Mouse (Mus musculus) neural tube, embryonic 14.5 days (tissue): ENCODE measurements at regions not wholly inside any gene's neighbourhood (a gene's known extent, or its start where the extent isn't known, plus 50 kb on each side); places are given as distances from the start of the nearest gene placed in this dataset.

Experiments used
- ATAC-seq: fragments of 200-750 bp; cut with Nextera tagmentation; 2 replicates; pipeline ENCODE4 v1.8.0; 2017; ENCODE audit warnings: low read depth, mild to moderate bottlenecking, moderate TSS enrichment, moderate library complexity
- H3K27ac ChIP-seq: fragments of 300-500 bp; sonication (generic); 2 replicates; pipeline ENCODE4 v1.5.1; 2014; ENCODE audit warnings: low read depth, mild to moderate bottlenecking, control low read depth, low read length, moderate library complexity, mixed read lengths
- H3K27me3 ChIP-seq: fragments of 300-500 bp; sonication (generic); 2 replicates; pipeline ENCODE4 v1.6.1; 2014; ENCODE audit warnings: low read length; ENCODE audit not compliant: control insufficient read depth, insufficient read depth
- H3K36me3 ChIP-seq: fragments of 300-500 bp; sonication (generic); 2 replicates; pipeline ENCODE4 v1.6.1; 2014; ENCODE audit warnings: low read length, mixed read lengths; ENCODE audit not compliant: control insufficient read depth, insufficient read depth
- H3K4me1 ChIP-seq: fragments of 300-500 bp; sonication (generic); 2 replicates; pipeline ENCODE4 v1.6.1; 2014; ENCODE audit warnings: low read length; ENCODE audit not compliant: control insufficient read depth, insufficient read depth
- H3K4me2 ChIP-seq: fragments of 300-500 bp; sonication (generic); 2 replicates; pipeline ENCODE4 v1.6.1; 2014; ENCODE audit warnings: mild to moderate bottlenecking, low read depth, low read length, control low read depth
- H3K4me3 ChIP-seq: fragments of 300-500 bp; sonication (generic); 2 replicates; pipeline ENCODE4 v1.5.1; 2014; ENCODE audit warnings: low read depth, low read length, control low read depth, mixed read lengths
- H3K9ac ChIP-seq: fragments of 300-500 bp; sonication (generic); replicated peaks from 2 replicates; pipeline ENCODE4 v1.6.1; 2014; ENCODE audit warnings: low read depth, mild to moderate bottlenecking, control low read depth, low read length, mixed read lengths
- H3K9me3 ChIP-seq: fragments of 300-500 bp; sonication (generic); 2 replicates; pipeline ENCODE4 v1.6.1; 2016; ENCODE audit warnings: low read length; ENCODE audit not compliant: control insufficient read depth
- WGBS: fragments of 180-500 bp; shearing (Covaris S2); extraction: QIAGEN DNeasy Blood & Tissue Kit; methylation state at CpG from one replicate; pipeline ENCODE4 v1.1.7; 2014; 5-methylcytosine and 5-hydroxymethylcytosine counted together

DNA sequence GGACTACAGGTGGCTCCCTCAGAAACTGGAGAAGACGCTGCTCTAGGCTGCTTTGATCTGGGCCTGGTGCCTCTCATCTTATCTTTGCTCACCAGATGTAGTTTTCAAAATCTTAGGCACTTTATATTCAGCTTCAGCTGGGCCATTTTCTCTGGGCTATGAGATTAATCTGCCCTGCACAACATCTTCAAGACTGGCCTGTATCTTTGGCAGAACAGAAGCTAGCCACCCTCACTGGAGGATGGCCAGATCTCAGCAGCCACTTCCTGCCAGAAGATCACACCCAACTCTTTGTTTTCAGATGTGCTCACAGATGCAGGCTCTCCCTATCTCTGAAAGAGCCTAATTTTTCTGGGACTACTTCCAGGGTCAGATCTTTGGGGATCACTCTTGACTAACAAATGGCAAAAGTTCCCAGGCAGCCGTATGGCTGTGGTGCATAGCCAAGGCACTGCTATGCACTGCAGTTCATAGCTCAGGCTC is 75.8 kb upstream of the Irs2 start:
- H3K4me3 ChIP-seq = no peak overlapping the region
- H3K4me2 ChIP-seq = no peak overlapping the region
- H3K27ac ChIP-seq = no peak overlapping the region
- H3K9ac ChIP-seq = no peak overlapping the region
- H3K4me1 ChIP-seq = no peaks in the 10 kb centered on the region
- ATAC-seq = no peak
- 85% methylated on average over 2 of the region's 2 CpGs for WGBS
- no peaks in the 10 kb centered on the region for H3K36me3 ChIP-seq
- H3K27me3 ChIP-seq = no peaks in the 10 kb centered on the region
- no peaks in the 10 kb centered on the region for H3K9me3 ChIP-seq

GRCm38 (mm10) chr8:11080813-11081212 is 72.6 kb upstream of the Irs2 start:
- Histone ChIP-seq H3K36me3 (no peaks in the 10 kb centered on the region), H3K27me3 (no peaks in the 10 kb centered on the region), H3K4me3 (no peak overlapping the region), H3K4me1 (peaks cover 7% of the 10 kb centered on the region; the same call in 1 of the 2 replicates), H3K27ac (no peak overlapping the region), H3K4me2 (no peak overlapping the region), H3K9me3 (no peaks in the 10 kb centered on the region), H3K9ac (no peak overlapping the region)
- 93% methylated on average over 2 of the region's 2 CpGs for WGBS
- no peak for ATAC-seq

DNA sequence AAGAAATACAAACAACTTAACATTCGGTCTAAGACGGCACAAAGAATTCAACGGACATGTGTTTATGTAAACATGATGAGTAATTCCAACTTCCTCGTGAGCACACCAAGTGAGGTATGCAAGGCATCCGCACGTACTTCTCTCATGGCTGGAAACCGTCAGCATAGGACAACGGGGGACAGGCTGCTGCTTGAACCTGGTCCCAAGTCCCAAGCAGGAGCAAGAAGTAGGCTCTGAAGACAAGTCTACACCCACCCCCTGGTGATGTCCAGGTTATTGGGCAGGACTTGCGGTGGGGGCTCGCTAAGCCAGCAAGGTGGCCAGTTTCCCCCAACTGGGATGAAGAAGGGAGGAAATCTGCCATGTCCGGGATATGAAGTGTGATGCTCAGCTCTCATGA is 71.5 kb upstream of the Irs2 start:
- H3K4me2 ChIP-seq = no peak overlapping the region
- H3K36me3 ChIP-seq = no peaks in the 10 kb centered on the region
- ATAC-seq = no peak
- H3K4me3 ChIP-seq = no peak overlapping the region
- no peaks in the 10 kb centered on the region for H3K9me3 ChIP-seq
- no peaks in the 10 kb centered on the region for H3K27me3 ChIP-seq
- H3K4me1 ChIP-seq = peaks cover 7% of the 10 kb centered on the region; the same call in 1 of the 2 replicates
- 87% methylated on average over 11 of the region's 11 CpGs for WGBS
- no peak overlapping the region for H3K9ac ChIP-seq
- no peak overlapping the region for H3K27ac ChIP-seq

DNA sequence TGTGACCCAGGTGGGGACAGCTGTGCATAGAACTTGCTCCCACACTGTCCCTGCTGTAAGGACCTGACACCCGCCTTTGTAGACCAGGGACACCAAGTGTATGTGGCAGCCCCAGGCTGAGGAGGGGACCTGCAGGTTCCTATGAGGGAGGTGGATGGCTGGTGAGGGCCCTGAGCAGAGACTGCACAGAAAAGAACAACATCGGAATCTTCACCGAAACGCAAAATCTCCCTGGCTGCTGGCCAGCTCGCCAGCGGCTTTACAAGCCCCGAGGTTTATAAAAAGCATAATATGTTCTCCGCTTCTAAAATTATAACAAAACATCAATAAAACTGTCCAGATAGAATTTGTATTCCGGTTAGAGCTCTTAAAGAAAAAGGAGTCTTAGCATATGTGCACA is 68.9 kb upstream of the Irs2 start:
- ATAC-seq = no peak
- Histone ChIP-seq H3K27ac (no peak overlapping the region), H3K4me3 (no peak overlapping the region), H3K4me2 (no peak overlapping the region), H3K9me3 (no peaks in the 10 kb centered on the region), H3K9ac (no peak overlapping the region), H3K36me3 (no peaks in the 10 kb centered on the region), H3K27me3 (no peaks in the 10 kb centered on the region), H3K4me1 (peaks cover 7% of the 10 kb centered on the region; the same call in 1 of the 2 replicates)
- WGBS = 71% methylated on average over 9 of the region's 9 CpGs

DNA sequence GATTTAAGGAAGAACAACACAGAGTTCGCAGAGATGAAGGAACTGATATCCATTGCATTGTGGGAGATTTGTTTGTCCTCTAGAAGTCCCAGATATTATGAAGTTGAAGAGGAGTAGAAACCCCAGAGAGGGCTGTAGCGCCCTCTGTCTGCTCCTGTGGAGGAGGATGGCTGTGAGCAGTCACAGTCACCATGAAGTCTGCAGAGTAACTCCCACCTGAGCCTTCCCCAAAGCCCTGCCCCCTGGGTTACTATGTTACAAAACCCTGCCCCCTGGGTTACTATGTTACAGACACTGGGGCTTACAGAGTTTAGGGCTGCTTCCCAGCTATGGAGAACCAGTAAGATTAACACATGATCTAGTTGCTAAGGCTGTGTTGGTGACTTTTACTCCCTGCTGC is 62.9 kb upstream of the Irs2 start:
- no peak overlapping the region for H3K4me3 ChIP-seq
- H3K4me1 ChIP-seq = no peaks in the 10 kb centered on the region
- H3K27ac ChIP-seq = no peak overlapping the region
- H3K27me3 ChIP-seq = no peaks in the 10 kb centered on the region
- H3K4me2 ChIP-seq = no peak overlapping the region
- ATAC-seq = no peak
- 72% methylated on average over 2 of the region's 2 CpGs for WGBS
- no peaks in the 10 kb centered on the region for H3K36me3 ChIP-seq
- H3K9me3 ChIP-seq = no peaks in the 10 kb centered on the region
- H3K9ac ChIP-seq = no peak overlapping the region

DNA sequence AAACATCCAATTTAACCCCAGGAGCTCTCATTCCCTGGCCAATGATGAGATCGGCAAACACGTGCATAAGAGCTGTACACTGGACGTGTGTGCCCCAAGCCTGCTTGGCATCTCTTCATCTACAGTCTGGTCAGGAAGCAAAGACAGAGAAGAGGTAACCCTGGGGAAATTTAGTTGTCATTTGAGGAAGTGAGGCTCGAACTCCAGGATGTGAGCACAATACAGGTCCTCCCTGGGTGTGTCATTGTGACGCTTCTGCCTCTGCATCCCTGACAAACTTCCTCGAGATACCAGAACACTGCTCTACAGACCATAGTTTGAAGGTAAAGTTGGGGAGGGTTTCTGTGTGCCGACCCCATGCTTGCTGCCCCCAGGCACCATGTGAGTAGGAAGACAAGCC is 59.2 kb upstream of the Irs2 start:
- H3K4me2 ChIP-seq = no peak overlapping the region
- no peaks in the 10 kb centered on the region for H3K9me3 ChIP-seq
- H3K4me3 ChIP-seq = no peak overlapping the region
- no peaks in the 10 kb centered on the region for H3K4me1 ChIP-seq
- WGBS = 82% methylated on average over 7 of the region's 7 CpGs
- no peak for ATAC-seq
- H3K27ac ChIP-seq = no peak overlapping the region
- no peaks in the 10 kb centered on the region for H3K36me3 ChIP-seq
- no peaks in the 10 kb centered on the region for H3K27me3 ChIP-seq
- no peak overlapping the region for H3K9ac ChIP-seq

- WGBS = 92% methylated on average over 9 of the region's 9 CpGs
- ATAC-seq = no peak
- Histone ChIP-seq H3K36me3 (no peaks in the 10 kb centered on the region), H3K4me1 (no peaks in the 10 kb centered on the region), H3K4me3 (no peak overlapping the region), H3K27me3 (no peaks in the 10 kb centered on the region), H3K4me2 (no peak overlapping the region), H3K9me3 (no peaks in the 10 kb centered on the region), H3K27ac (no peak overlapping the region), H3K9ac (no peak overlapping the region)
Measured at GRCm38 (mm10) chr8:11065990-11066389, 57.7 kb upstream of the Irs2 start.

GRCm38 (mm10) chr8:11065303-11065702 is 57.0 kb upstream of the Irs2 start:
- Histone ChIP-seq H3K4me3 (no peak overlapping the region), H3K36me3 (no peaks in the 10 kb centered on the region), H3K4me2 (no peak overlapping the region), H3K4me1 (no peaks in the 10 kb centered on the region), H3K27ac (no peak overlapping the region), H3K9ac (no peak overlapping the region), H3K27me3 (no peaks in the 10 kb centered on the region), H3K9me3 (no peaks in the 10 kb centered on the region)
- 82% methylated on average over 4 of the region's 4 CpGs for WGBS
- no peak for ATAC-seq

GRCm38 (mm10) chr8:11063058-11063457 is 54.8 kb upstream of the Irs2 start:
- WGBS = 76% methylated on average over 8 of the region's 8 CpGs

More at GRCm38 (mm10) chr8:11063058-11063457, 54.8 kb upstream of the Irs2 start:
- Histone ChIP-seq H3K27me3 (no peaks in the 10 kb centered on the region), H3K9me3 (no peaks in the 10 kb centered on the region), H3K27ac (no peak overlapping the region), H3K4me3 (no peak overlapping the region), H3K9ac (no peak overlapping the region), H3K4me1 (no peaks in the 10 kb centered on the region), H3K4me2 (no peak overlapping the region), H3K36me3 (no peaks in the 10 kb centered on the region)
- ATAC-seq = no peak
